Mouse (Mus musculus): Measurements from ENCODE around the gene Dusp23. TPM values are rescaled to one million over a fixed set of nuclear protein-coding genes. Genes with fewer than 3 reads are reported as not detected.

Dusp23 gene
- total RNA-seq (2014; fragmentation: Nextera tagmentation), result 18.2 and 22.6 TPM in 2 replicates
- 2.6 and 2.9 TPM in 2 replicates for total RNA-seq (2017)

GRCm38 (mm10) chr1:172632451-172633326 is at the start of gene Dusp23:
Dusp23 (minus strand) TSS chr1:172632962.
- peak; percentile 88 for ATAC-seq (replicated peaks; ENCODE audit: poor library complexity, severe bottlenecking)

DNA sequence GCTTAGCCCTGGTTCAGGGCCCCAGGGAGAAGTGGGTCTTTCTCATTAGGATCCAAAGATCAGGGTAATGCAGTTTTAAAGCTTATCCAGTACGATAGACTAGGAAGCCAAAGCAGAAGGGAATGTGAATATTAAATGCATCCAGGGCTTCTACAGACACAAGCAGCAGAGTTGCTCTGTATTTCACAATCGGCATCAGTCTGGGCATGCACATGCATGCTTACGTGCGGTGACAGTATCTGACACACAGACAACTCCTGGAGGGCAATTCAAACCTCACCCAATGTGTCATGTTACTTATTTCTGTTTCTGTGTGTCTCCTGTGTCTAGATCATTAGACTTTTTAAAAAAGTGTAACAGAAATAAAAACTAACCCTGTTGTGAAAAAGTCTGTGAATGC is 48.0 kb upstream of the Dusp23 start:
- no peak for ATAC-seq (replicated peaks; ENCODE audit: poor library complexity, severe bottlenecking)

- peak; percentile 44 for ATAC-seq (replicated peaks; ENCODE audit: poor library complexity, severe bottlenecking)
Measured at GRCm38 (mm10) chr1:172670716-172671115, 38.0 kb upstream of the Dusp23 start.

DNA sequence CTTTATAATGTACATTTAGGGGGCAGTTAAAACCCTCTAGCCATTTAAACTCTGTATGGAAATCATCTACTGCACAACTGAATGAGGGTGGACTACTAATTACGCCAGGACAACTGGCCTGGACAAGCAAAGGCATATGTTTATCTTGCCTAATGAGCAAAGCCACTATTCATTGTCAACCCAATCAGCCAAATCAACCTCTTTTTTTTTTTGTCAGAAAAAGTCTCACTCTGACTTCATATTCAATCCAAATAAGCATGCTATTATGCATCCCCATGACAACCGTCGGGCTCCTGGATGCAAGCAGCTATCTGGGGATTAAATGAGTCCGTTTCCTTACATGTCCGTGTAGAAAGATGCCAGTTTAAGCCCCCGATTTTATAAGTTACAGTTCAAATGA is 34.8 kb upstream of the Dusp23 start:
- ATAC-seq (replicated peaks; ENCODE audit: poor library complexity, severe bottlenecking), result no peak

GRCm38 (mm10) chr1:172665457-172665856 is 32.7 kb upstream of the Dusp23 start:
- ATAC-seq (replicated peaks; ENCODE audit: poor library complexity, severe bottlenecking), result peak; percentile 75

DNA sequence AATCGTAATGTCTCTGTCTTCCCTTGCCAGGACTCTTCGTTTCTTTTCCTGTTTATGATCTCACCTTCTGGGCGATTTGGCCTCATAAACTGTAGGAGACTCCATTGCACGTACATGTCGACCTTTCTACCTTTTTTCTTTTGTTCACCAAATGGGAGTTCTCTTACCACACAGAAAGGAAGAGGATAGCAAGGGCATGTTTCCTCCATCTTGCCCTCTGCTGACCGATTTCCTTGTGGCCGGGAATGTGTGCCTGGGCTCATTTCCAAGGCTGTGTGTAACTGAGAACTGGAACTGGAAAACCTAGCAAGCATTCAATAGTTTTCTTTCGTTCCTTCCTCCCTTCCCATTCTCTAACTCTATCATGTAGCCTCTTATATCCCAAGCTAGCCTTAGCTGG is 26.9 kb upstream of the Dusp23 start:
- ATAC-seq (replicated peaks; ENCODE audit: poor library complexity, severe bottlenecking), result no peak

DNA sequence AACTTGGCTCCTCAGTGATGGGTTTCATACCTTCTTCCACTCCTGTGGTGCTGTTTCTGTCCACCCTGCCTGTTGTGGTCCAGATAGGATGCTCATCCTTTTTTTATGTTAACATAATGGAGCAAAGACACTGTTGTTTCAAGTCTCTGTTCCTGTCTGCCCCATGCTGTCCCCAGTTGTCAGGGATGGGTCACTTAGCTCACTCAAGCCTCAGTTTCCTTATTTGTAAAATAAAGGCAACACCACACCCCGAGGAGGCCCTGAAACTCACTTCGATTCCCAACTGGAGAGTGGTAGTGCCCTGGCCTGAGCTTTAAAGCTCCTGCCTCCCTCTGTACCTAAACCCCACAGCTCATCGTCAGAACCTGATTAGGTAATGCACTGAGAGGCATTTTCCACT is 24.5 kb upstream of the Dusp23 start:
- ATAC-seq (replicated peaks; ENCODE audit: poor library complexity, severe bottlenecking), result no peak

GRCm38 (mm10) chr1:172653900-172654299 is 21.1 kb upstream of the Dusp23 start:
- ATAC-seq (replicated peaks; ENCODE audit: poor library complexity, severe bottlenecking), result 0 out of 2 replicates have a peak, but pooled peaks have one; percentile 10

- no peak for ATAC-seq (replicated peaks; ENCODE audit: poor library complexity, severe bottlenecking)
Measured at GRCm38 (mm10) chr1:172652040-172652662, 19.4 kb upstream of the Dusp23 start.

- no peak for ATAC-seq (replicated peaks; ENCODE audit: poor library complexity, severe bottlenecking)
Measured at GRCm38 (mm10) chr1:172651288-172651987, 18.7 kb upstream of the Dusp23 start.

DNA sequence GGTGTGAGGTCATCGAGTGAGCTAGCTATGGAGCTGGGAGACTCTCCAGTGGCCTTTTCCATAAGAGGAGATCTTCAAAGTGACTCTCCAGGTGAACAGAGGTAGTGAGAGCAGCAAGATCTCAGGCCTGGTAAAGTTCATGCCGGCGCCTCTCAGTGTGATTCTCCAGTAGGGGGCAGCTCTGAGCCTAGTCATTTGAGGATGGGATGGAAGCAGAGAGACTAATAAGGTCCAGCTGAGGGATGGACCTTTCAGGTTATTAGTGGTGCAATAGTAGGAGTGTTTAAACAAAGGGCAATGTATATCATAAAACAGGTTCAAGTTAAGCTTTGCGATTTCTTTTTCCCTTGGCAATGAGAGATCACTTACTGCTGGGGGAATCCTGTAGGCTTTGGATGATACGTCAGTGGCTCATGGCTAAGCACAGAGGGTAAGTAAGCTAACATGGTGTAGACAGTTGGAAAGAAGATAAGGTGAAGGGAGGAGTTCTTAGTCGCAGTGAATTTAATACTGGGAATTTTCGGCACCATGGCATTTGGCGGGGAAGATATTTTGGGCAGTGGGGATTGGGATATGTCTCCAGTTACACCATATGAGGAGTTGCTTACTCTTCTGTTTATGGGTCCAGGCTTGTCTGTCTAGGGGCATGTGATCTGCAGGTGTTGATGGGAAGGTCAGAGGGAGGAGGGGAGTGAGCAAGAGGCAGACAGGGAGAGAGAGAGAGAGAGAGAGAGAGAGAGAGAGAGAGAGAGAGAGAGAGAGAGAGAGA is 17.9 kb upstream of the Dusp23 start:
- ATAC-seq (replicated peaks; ENCODE audit: poor library complexity, severe bottlenecking), result peak; percentile 68

DNA sequence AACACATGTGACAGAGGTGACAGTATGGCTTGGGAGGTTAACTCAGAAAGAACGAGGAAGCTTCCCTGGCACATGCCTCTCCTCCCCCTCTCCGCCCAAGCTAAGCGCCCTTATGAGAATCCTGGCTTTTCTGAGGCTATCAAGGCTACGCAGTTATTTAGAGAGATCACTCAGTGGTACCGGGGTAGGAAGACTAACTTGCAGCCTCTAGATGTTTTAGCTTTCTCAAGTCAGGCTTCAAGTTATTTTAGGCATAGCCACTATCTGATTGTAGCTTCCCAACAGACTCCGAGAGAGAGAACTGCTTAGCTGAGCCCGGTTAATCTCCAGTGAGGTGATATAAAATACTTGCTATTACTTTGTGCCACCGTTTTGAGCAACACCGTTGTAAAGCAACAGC is 16.6 kb upstream of the Dusp23 start:
- ATAC-seq (replicated peaks; ENCODE audit: poor library complexity, severe bottlenecking), result no peak

GRCm38 (mm10) chr1:172647236-172647635 is 14.5 kb upstream of the Dusp23 start:
- ATAC-seq (replicated peaks; ENCODE audit: poor library complexity, severe bottlenecking), result no peak

- no peak for ATAC-seq (replicated peaks; ENCODE audit: poor library complexity, severe bottlenecking)
Measured at GRCm38 (mm10) chr1:172638781-172639180, 6.0 kb upstream of the Dusp23 start.

- ATAC-seq (replicated peaks; ENCODE audit: poor library complexity, severe bottlenecking), result no peak
Measured at GRCm38 (mm10) chr1:172637801-172638200, 5.0 kb upstream of the Dusp23 start.

DNA sequence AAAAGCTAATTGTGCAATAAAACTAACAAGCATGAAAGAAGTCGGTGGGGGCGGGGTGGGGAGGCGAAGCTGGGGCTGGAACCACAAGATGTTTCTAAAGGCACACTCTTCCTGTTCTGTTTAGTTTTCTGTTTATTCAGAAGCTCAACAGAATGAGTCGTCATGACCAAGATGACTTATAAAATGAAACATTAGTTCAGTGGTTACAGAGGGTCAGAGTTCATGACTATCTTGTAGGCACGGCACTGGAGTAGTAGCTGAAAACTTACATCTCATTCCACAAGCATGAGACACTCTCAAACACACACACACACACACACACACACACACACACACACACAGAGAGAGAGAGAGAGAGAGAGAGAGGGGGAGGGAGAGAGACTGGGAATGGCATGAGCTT is 3.5 kb upstream of the Dusp23 start:
- peak; percentile 12 for ATAC-seq (replicated peaks; ENCODE audit: poor library complexity, severe bottlenecking)

DNA sequence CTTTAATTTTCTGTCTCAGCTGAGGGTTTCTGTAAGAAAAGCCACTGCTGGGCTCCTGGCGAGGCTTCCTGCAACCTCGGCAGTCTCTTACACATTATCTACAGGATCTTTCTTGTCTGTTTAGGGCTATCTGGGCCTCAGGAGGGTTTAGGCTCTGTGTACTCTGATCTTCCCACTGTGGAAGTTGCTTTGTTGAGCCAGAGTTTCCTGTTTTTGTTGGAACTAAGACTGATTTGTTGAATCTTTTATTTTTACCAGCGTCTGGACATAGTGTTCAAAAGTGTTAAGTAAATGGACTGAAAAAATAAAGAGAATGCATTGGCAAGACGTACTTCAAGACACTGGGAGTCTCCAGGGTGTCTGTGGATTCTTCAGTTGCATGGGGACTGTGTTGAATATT is 2.5 kb upstream of the Dusp23 start:
- no peak for ATAC-seq (replicated peaks; ENCODE audit: poor library complexity, severe bottlenecking)

DNA sequence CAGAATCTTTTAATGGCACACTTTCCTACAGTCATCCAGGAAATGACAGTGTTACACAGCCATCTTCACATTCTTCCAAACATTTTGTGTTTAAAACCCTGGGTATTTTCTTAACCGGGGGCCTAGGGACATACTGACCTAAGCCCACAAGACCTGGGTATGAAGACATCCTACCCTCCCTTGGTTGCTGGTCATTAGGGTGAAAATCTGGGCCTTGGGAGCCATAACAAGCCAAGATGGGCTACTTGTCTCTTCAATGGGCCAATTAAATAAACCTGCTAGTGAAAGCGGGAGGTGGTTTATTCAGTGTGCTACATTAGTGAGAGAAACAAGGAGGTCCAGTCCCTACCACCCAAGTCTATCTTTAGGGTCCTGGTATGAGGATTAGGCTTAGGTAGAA is 1.4 kb upstream of the Dusp23 start:
- ATAC-seq (replicated peaks; ENCODE audit: poor library complexity, severe bottlenecking), result no peak

DNA sequence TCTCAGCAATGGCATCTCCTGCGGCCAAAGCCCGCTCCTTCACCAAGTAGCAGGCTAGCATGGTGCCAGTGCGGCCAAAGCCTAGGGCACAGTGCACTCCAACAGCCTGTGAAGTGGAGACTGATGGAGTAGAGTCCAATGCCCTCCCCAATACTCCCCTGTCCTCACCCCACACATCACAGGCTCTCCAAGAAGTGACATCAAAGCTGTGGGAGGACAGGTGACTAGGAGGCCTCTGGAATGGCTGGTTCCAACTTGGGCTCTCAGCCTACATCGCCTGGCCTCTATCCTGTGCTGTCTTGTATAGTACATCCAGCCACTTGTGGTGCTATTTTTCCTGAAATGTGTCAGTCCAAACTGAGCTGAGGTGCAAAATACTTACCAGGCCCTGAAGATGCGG is 1.0 kb downstream of the Dusp23 start:
- no peak for ATAC-seq (replicated peaks; ENCODE audit: poor library complexity, severe bottlenecking)

DNA sequence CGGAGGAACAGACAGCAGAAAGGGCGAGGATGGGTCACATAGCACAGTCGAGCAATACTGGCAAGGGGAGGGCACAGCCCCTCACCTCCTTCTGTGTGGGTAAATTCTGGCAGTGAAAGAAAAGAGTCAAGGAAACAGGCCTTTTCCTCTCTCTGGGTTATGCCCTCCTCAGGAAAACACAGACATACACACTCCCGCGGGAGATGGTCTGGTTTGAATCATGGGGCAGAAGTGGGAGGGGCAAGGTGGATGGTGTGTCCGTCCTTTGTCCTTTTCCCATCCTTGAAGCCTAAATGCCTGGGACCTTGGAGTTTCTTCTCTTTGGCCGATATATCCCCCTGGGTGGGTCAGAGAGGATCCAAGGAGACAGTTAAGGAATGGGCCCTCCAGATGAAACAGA is 2.9 kb downstream of the Dusp23 start:
- no peak for ATAC-seq (replicated peaks; ENCODE audit: poor library complexity, severe bottlenecking)
